Mouse (Mus musculus) c-Kit-negative CD71-positive TER-119-positive erythroid progenitor cells, embryonic 14.5 days (primary cell): Measurements from ENCODE around the gene Tbk1.
A peak's percentile ranks its signal among the peaks of the same experiment; 100 is the strongest.

Experiments used
- DNase-seq: peaks from one replicate; pipeline ENCODE4 v3.0.0-alpha.2; 2013; ENCODE audit warnings: low read depth, low spot score

The Tbk1 gene

DNA sequence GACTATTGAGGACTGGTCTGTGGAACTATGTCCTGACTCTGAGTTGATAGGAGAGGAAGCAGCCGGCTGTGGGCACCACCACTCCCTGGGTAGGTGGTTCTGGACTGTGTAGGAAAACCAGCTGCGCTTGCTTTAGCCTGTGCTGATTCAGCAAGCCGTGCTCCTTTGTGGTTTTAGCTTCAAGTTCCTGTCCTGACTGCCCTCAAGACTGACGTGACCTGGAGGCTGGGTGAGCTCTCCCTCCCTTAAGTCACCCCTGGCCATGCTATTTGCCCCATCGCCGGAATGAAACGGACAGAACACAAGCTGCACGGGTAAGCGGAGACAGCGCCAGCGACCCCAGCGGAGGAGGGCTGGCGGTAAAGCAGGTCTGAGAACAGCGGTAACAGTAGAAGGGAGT lies 4.5 kb upstream of the Tbk1 start:
- no peak for DNase-seq

- DNase-seq, result no peak
Observed at GRCm38 (mm10) chr10:121587371-121587840, 819 bp upstream of the Tbk1 start.

- DNase-seq, result peak; percentile 40
Observed at GRCm38 (mm10) chr10:121585791-121586642, 570 bp downstream of the Tbk1 start.

GRCm38 (mm10) chr10:121585056-121585790 lies 1.4 kb downstream of the Tbk1 start:
- DNase-seq, result no peak

DNA sequence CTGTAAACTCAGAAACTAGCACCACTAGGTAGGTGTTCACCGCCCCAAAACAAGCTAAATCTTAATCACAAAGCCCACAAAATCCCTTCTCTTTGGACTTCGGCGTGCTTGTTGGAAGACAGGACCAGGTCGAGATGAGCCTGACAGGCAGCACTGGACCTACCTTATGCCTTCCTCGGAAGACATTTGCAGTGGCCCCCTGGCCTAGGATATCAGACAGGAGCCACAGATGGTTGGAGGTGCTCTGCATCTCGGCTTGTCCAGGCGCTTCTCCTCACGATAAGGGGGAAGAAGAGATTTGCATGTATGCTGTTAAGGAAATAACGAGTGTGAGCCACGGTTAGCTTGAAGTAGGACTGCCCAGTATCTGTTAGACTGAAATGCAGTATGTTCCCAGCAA lies 2.6 kb downstream of the Tbk1 start:
- DNase-seq, result no peak

- DNase-seq, result no peak
Observed at GRCm38 (mm10) chr10:121583016-121583415, 3.6 kb downstream of the Tbk1 start.

GRCm38 (mm10) chr10:121582287-121582686 lies 4.3 kb downstream of the Tbk1 start:
- no peak for DNase-seq

DNA sequence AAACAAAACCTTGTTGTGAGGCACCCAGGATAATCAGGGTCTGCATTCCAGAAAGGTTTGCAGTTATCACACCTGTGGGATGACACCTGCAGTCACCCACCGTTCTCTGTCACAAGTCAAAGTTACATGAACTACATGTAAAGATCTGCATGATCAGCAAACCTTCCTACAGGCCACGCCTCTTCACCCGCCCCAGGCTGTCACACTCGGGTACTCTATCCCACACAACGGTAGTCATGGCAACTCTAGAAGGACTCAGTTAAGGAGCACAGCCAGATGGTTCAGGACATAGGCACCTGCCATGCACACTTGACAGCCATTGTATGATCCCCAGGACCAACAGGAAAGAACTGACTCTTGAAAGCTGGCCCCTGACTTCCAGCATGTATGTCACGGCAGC lies 5.2 kb downstream of the Tbk1 start:
- no peak for DNase-seq

GRCm38 (mm10) chr10:121580381-121580780 lies 6.2 kb downstream of the Tbk1 start:
- DNase-seq, result no peak

GRCm38 (mm10) chr10:121576372-121576771 lies 10.2 kb downstream of the Tbk1 start:
- no peak for DNase-seq

- DNase-seq, result no peak
Observed at GRCm38 (mm10) chr10:121571511-121572147, 15.0 kb downstream of the Tbk1 start.

DNA sequence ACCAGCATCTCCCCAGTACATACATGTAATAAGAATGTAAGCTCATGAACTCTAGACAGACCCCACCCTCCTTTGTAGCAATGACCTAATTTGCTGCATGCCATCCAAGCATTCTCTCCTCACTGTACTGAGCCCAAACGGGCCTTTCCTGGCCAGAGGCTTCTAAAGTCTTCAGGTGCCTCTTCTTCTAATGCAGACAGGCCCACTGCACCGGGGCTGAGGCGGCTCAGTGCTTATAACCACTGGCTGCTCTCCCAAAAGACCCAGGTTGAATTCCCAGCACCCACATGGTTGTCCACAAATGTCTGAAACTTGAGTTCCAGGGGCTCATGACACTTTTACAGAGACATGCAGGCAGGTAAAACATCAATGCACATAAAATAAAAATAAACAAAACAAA lies 15.6 kb downstream of the Tbk1 start:
- no peak for DNase-seq

DNA sequence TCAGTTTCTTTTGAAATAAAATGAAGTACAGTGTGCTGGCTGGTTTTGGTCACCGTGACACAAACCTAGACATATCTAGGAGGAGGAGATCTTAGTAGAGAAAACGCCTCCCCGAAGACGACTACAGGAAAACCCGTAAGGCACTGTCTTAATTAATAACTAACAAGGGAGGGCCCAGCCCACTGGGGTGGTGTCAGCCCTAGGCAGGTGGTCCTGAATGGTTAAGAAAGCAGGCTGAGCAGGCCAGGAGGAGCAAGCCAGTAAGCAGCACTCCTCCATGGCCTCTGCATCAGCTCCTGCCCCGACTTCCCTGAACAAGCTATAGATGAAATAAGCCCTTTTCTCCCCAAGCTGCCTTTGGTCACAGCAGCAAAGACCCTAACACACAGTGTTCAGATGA lies 16.8 kb downstream of the Tbk1 start:
- no peak for DNase-seq

DNA sequence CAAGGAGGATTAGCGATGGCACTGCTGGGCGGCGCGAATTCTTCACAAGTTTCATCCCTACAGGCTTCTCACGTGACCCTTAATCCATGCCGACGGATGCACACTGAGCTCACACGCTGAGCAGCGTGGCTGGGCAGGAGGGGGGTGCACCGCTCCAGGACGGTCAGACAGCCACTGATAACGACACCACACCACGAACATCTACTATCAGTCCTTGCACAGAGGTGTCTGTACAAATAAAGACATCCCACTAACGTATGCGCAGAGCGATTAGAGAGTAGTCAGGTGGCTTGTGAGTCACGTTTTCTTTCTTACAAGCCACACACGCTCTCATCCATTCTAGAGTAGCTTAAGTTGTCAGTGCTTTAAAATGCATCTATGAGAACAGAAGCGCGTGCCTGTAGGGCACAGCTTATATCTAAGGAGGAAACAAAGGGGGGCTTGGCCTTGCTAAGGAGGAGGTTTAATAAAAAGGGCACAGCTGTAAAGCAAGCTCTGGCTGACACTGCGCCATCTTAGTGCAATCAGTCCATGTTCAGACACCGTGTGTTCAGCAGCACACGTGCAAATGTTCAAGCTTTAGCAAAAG lies 17.5 kb downstream of the Tbk1 start:
- peak; percentile 36 for DNase-seq

DNA sequence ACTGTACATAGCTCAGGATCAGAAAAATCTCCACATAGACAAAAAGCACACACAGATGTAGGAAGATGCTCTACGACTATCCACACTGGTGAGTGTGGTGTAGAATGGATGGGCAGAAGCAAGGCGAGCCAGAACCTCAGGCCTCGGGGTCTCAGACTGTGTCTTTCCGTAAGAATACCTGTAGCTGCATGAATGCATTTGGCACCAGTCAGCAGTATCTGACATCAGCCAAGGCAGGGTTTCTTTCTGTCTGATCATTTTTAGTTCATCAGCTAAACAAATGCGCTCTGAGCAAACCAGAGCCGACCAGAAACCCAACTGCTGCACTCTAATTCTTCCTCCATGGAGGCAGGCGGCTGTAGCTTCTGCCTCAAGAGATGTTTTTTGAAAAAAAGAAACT lies 18.1 kb downstream of the Tbk1 start:
- DNase-seq, result no peak

- no peak for DNase-seq
Observed at GRCm38 (mm10) chr10:121568026-121568425, 18.6 kb downstream of the Tbk1 start.

DNA sequence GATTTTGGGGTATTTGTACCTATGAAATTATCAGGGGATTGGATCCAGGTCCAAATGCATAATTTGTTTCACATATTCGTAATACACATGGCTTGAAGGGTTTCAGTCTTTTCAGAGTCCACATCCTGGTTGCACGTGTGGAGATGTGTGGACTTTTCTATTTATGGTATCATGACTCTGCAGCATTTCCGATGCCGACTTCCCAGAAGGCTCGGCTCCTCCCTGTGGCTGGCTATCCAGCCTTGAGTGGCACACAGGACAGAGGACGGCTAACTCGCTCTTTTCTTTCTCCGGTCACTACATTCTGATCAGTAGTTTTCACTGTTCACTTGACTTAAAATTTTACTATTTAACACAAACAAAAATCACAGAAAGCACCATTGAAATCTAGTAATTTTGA lies 22.1 kb downstream of the Tbk1 start:
- no peak for DNase-seq

GRCm38 (mm10) chr10:121558231-121558630 lies 28.4 kb downstream of the Tbk1 start:
- DNase-seq, result no peak

DNA sequence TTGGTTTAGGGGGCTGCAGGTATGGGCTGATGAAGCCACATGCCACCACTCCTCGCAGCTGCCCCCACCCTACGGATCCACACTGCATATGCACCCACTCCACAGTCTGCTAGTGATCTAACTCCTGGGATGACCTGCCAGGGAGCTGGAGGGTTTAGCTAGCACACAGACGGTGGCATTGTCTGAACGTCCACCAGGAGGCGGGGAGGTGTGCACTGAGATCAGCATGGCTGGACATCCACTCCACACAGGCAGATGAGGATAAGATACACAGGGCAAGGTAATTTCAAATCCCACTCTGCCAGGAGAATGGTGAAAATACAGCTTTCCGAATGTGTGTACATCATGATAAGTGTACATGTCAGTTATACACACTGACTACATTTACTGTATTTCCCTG lies 30.3 kb downstream of the Tbk1 start:
- DNase-seq, result no peak

- no peak for DNase-seq
Observed at GRCm38 (mm10) chr10:121550334-121550733, 36.3 kb downstream of the Tbk1 start.

- DNase-seq, result no peak
Observed at GRCm38 (mm10) chr10:121549670-121550069, 36.9 kb downstream of the Tbk1 start.

DNA sequence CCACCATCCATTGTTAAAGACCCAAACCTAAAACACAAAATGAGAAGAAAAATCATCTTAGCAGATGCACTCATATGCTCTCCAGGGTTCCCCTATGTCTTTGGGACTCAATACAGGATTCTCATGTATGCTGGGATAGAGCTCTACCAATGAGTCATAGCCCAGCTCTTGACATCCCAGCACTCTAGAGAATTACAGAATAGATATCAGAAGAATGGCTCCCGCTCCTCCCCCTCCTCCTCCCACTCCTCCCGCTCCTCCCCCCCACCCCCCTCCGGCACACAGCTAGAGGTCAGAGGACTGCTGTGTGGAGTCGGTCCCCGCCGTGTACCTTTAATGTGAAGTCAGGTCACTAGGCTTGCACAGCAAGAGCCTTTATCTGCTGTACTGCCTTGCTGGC lies 39.4 kb downstream of the Tbk1 start:
- no peak for DNase-seq
